Mouse (Mus musculus) layer of hippocampus, adult 2 months (tissue): ENCODE measurements around the gene Psrc1. TPM values are rescaled to one million over a fixed set of nuclear protein-coding genes. Genes with fewer than 3 reads are reported as not detected.

Experiments
- DNase-seq, 2 experiments: peaks; one replicate each; pipeline ENCODE4 v3.0.0; 2022; ENCODE audit warnings: low spot score in 2 of 2
- H3K27ac ChIP-seq: fragments of 200-600 bp; 2 replicates; pipeline ENCODE4 v1.8.1; 2022
- H3K4me3 ChIP-seq: fragments of 200-600 bp; 2 replicates; pipeline ENCODE4 v1.8.1; 2022; ENCODE audit warnings: mild to moderate bottlenecking
- CTCF ChIP-seq: fragments of 200-600 bp; conservative IDR thresholded peaks from 2 replicates; pipeline ENCODE4 v1.8.1; 2022; ENCODE audit warnings: antibody characterized with exemption, mild to moderate bottlenecking, moderate library complexity
- long read RNA-seq, 2 experiments: library from polyadenylated mRNA; stranded (forward); transcript quantifications; one replicate each; pipeline ENCODE4 v2.0.0; 2021; ENCODE audit warnings: borderline mapping rate in 2 of 2
- total RNA-seq, 2 experiments: library from RNA; stranded (reverse); gene quantifications; 2 replicates each; pipeline ENCODE4 v1.2.3; 2021

Psrc1 gene
- 10 to 100 TPM; 17.5 to 22.2 TPM for total RNA-seq
- long read RNA-seq, experiment 1, partial matches to known transcripts = 2 of 5 reads
- long read RNA-seq, experiment 1, other reads (novel, unspliced or antisense) = 1 of 5 reads
- long read RNA-seq, experiment 2, transcript Psrc1-201 (8 exons, 1,686 nt) = major isoform, 6 of 16 reads
- long read RNA-seq, experiment 2, partial matches to known transcripts = 0 of 16 reads
- long read RNA-seq, experiment 2, other reads (novel, unspliced or antisense) = 6 of 16 reads

DNA sequence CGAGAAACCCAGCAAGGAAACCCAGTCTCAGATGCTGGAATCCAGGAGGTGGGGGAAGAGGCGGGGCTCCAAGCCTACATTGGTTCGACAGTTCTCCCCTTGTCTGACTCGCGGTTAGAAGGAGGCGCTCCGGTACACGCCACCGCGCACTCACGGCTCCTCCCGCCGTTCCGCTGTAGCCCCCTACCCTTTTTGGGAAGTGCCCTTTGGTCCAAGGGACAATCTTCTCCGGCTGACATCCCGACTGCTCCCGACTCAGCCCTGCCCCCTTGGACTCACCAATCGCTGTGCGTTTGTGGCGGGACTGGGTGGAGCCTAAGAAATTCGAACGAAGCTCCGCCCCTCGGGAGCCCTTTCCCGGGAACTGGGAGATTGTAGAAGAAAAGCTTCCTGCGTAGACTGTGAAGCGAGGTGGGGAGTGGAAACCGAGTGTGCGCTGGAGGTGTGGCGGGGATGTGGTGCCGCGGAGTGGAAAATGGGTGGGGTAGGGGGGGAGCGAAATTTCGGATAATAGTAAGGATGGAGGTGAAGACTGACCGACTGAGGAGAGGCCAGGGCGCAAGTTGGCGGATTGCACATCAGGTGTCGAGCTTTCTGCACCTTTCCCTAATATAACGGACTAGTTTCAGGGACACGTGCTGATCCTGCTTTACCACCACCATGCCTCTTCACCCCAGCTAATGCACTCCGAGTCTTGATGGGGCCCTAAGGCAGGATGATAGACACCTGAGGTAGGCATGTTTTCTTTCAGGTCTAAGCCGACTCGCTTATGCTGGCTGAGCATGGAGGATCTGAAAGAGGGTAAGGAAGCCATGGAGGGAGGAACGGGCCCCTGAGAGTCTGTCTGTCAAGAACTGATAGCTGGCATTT lies at the start of gene Psrc1:
Gene Psrc1 (plus strand): TSS at position 355 of the 870 bp plus-strand sequence.
- TF ChIP-seq CTCF = no peak
- Histone ChIP-seq H3K27ac (peak within 1 kb of the TSS; percentile 89), H3K4me3 (peak within 1 kb of the TSS; percentile 64)
- DNase-seq = peak; percentile 79 to 89

DNA sequence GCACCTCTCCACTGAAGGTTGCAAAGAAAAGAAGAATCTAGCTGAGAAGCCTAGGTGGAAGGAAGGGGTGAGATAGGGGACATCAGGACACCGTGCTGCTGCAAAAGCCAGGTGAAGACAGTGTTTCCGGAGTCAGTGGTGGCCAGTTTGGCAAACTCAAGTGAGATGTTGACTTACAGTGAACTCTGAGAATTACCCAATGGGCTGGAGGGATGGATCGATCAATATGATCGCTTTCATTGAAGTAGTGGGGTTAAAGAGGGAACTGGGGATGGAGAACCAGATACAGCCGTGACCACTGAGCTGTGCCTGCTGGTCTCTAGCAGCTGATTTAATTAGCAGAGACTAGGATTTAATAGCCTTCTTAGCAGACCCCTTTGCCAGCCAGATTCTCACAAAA lies 46.8 kb upstream of the Psrc1 start:
- TF ChIP-seq CTCF = no peak
- no peak overlapping the region for H3K27ac ChIP-seq
- no peak overlapping the region for H3K4me3 ChIP-seq
- no peak for DNase-seq

DNA sequence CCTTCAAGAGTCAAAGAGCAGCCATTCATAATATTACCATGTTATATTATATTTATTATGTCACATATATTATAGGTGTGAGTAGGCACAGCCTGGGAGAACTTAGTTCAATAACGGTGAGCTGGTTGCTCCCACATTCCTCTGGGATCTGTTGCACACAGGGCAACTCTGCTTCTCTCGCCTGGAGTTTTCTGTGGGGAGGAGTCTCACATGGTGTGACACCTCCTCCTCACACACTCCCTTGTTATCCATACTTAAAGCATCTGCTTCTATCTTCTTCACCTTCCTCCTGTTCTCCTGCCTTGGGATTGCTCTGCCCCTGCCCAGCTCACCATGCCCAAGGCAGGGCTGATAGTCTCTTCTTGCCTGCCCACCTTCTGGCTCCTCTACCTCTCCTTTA lies 42.6 kb upstream of the Psrc1 start:
- no peak for TF ChIP-seq CTCF
- DNase-seq = no peak
- Histone ChIP-seq H3K27ac (peak overlapping the region; percentile 73), H3K4me3 (no peak overlapping the region)

DNA sequence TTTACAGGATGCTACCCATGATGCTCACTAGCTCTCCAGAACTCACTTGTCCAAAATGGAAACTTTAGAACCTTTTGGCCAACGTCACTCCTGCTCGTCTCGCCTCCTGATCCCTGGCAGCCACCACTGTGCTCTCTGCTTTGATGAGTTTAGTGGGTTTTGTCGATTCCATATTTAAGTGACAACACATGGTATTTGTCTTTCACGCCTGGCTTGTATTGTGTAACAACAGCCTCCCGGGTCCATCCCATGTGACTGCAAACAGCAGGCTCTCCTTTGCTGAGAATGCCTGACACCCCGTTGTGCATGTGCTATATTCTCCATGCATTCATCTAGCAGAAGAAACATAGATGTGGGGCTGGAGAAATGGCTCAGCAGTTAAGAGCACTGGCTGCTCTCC lies 41.5 kb upstream of the Psrc1 start:
- Histone ChIP-seq H3K27ac (peak overlapping the region; percentile 73), H3K4me3 (no peak overlapping the region)
- no peak for TF ChIP-seq CTCF
- DNase-seq = no peak

DNA sequence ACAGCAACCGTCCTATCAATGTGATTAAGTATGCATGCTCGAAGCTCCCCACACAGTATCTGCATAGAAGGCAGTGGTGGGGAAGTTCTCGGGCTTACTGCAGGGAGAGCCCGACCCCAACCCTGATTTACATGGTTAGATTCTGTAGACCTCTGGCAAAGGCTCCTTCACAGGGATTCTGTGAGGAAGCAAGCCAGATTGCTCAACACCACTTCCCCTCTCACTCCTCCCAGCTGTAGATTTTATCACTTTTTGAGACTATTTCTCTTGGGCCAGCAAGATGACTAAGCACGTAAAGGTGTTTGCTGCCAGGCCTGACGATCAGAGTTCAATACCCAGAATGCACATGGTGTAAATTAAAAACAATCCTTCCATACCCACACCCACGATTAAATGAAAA lies 37.8 kb upstream of the Psrc1 start:
- no peak for DNase-seq
- no peak overlapping the region for H3K4me3 ChIP-seq
- TF ChIP-seq CTCF = no peak
- H3K27ac ChIP-seq = peak overlapping the region; percentile 28; the same call in 1 of the 2 replicates

DNA sequence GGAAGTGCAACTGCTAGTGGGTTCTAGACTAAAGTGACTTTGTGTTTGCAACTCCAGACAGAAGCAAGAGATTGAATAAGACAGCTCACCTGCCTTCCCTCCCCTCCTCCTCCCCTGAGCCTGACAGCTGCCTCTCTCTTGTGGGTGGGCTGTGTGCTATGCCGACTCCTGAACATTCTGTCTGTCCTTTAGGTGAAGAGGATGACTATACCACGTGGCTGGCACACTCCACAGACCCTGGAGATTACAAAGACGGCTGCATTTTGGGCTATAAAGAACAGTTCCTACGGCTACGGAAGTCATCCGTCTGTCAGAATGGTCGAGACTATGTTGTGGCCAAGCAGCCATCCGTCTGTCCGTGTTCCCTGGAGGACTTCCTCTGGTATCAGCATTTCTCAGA lies 35.3 kb upstream of the Psrc1 start:
- no peak for DNase-seq
- TF ChIP-seq CTCF = no peak
- Histone ChIP-seq H3K4me3 (no peak overlapping the region), H3K27ac (peak overlapping the region; percentile 76)

DNA sequence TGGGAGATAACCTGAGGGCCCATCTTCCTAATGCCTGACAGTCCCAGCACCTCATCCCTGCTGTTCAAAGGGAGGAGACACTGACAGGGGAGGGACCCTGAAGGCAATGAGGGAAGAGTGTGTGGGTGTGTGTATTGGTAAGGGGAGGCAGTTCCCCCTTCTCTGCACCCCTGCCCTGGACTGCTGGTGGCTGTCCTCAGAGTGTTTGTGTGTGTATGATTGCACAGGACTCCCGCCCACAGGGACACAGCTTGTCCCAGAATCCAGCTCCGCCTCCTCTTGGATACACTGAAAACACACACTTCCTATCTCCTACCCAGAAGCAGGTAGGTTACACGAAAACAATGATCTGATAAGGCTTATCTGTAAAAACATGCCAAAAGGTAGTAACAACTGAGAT lies 28.4 kb upstream of the Psrc1 start:
- Histone ChIP-seq H3K4me3 (no peak overlapping the region), H3K27ac (peak overlapping the region; percentile 95)
- no peak for DNase-seq
- TF ChIP-seq CTCF = no peak

DNA sequence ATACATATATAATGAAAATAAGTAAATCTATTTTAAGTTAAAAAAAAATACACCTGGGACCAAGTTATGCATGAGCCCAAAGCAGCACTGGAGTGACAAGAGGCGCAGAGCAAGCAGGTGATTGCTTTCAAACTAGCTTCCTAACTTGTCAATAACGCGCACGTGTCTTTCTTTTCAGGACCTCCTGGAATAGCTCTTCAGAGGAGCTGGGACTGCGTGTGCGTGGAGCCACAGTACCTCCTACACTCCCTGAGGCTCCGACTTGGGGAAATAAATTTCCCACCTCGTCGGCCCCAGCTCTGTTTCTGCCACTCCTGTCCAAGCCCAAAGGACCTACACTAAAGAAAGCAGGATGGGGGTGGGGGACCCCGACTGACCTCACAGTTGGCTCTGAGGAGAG lies 26.6 kb upstream of the Psrc1 start:
- no peak for DNase-seq
- no peak overlapping the region for H3K4me3 ChIP-seq
- peak overlapping the region; percentile 95 for H3K27ac ChIP-seq
- TF ChIP-seq CTCF = no peak

DNA sequence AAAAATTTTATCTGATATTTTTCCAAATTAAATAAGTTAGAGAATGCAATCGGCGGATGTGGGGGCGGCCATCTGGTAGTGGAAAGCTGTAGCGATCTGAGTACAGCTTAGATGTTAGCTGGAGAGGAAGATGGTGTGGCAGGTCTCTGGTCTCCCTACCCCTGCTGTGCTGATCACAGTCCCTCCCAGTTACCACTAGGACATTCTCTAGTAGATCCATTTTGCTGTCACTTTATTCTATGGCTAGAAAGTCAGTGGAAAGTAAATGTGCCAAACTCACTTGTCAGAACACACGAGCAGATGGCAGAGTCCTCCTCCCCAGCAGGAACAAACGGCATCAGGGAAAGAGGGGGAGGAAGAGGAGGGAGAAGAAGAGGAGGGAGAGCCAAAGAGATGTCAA lies 25.2 kb upstream of the Psrc1 start:
- peak; percentile 64 to 79 for DNase-seq
- H3K4me3 ChIP-seq = no peak overlapping the region
- H3K27ac ChIP-seq = peak overlapping the region; percentile 95
- TF ChIP-seq CTCF = no peak

DNA sequence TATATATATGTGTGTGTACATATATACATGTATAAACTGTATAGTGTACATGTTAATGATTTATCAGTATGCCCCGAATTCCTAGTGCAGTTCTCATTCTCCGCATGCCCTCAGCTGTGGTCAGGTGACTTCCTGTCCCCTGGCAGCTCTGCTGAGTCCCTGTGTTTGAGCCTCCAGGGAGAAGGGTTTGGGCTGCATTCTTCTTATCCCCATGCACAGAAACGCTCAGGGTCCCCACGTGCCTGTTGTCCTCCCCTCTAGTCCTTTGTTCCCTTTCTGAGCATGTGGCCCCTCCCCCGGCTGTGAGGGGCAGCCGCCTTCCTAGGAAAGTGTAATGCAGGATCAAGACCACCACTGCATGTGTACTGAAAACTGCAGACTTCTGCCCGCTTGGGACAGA lies 22.7 kb upstream of the Psrc1 start:
- no peak overlapping the region for H3K4me3 ChIP-seq
- no peak for DNase-seq
- peak overlapping the region; percentile 95 for H3K27ac ChIP-seq
- TF ChIP-seq CTCF = no peak

DNA sequence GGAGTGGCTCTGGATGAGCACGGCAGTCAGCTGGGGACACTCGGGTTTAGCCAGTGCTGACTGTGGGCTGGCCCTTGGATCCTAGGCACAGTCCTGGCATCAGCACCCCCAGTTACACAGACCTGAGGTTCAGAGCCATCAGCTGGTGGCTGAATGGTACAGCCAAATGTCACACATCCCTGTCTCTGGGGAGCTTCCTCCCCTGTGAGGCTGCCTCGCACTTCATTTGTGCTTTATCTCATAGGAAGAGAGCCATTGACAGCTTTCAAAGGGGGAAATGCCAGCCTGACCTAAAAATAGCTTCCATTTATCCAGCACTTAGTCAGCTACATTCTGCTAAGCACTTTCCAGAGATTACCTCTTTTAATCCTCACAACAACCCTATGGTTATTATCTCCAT lies 20.0 kb upstream of the Psrc1 start:
- Histone ChIP-seq H3K4me3 (no peak overlapping the region), H3K27ac (peak overlapping the region; percentile 83)
- DNase-seq = peak in 1 of 2 experiments; percentile 49
- no peak for TF ChIP-seq CTCF

DNA sequence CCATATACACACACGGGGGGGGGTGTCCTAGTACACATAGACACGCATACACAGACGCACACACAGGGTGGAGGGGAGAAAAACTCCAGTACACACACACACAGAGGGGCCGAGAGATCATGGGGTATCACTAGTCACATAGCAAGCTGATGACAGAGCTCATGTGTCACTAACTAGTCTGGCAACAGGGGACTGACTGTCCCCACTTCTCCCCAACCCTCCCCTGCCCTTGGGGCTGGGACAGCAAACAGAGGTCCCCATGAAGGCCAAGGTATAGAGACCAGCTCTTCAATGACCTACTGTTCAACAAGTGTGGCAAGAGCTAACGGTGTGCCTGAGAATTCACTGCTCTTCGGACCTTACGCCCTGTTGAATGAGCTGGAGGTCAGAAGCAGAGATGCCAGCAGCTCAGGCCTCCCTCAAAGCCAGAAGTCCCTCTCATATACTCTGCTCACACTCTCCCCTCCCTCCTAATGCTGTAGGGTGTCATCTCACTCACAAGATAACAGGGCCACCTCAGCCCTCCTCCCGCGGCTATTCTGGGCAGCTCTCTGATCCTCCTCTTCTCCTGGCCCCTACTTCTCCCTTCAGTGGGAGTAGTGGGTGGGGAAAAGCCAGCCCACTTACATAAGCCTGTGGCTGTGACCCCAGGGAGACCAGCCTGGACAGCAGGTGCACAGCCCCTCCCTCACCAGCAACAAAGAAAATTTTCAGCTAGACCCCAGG lies 19.2 kb upstream of the Psrc1 start, which contains the start of gene Mybphl:
Gene Mybphl (plus strand): TSS at position 642 of the 726 bp plus-strand sequence.
- peak within 1 kb of the TSS; percentile 83 for H3K27ac ChIP-seq
- DNase-seq = no peak
- no peak for TF ChIP-seq CTCF
- H3K4me3 ChIP-seq = no peak within 1 kb of the TSS

DNA sequence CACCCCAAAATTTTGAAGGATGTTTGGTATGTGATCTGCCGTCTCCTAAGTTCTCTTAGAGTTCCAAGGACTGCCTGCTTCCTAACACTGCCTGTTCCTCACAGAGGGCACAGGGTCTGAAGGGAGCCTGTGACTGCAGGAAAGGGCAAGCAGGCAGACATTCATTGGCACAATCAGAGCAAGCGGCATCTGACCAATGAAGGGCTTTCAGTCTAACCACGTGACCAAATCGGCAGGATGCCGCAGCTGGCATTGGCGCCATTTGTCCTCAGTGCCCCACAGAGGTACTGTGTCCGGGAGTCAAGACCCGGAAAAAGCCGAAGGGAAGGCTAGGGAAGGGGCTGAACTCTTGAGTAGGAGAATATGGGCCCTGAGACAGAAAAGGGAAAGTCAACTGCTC lies 16.5 kb upstream of the Psrc1 start:
- no peak for TF ChIP-seq CTCF
- peak overlapping the region; percentile 39; the same call in 1 of the 2 replicates for H3K27ac ChIP-seq
- no peak overlapping the region for H3K4me3 ChIP-seq
- DNase-seq = no peak
